Mouse (Mus musculus): ENCODE data around the gene Ptprg. TPM values are rescaled to one million over a fixed set of nuclear protein-coding genes. Genes with fewer than 3 reads are reported as not detected.
A peak's percentile ranks its signal among the peaks of the same experiment; 100 is the strongest.

The Ptprg gene
- polyA plus RNA-seq, 1 experiment from 2014 or later: 26.5 TPM

DNA sequence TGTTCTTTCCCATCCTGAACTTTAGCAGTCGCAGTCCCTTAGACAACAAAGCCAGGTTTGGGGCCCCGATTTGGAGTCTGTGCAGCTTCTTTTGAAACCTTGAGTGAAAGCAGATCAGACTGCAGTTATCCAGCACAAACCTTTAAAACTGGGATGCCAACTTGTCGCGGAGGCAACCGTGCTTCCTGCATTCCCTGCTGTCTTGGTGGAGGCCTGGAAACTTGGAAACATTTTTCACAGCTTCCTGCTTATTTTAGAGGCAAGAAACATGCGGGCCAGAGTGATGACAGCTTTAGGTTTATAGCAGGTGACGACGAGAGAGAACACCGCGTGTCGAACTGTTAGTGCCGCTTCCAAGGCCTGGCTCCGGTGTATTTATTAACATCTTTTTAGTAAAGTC lies 342.2 kb downstream of the Ptprg start:
- no peaks in the 10 kb centered on the region for H3K9me3 ChIP-seq (ENCODE audit: control insufficient read depth, low read length)
- H3K9ac ChIP-seq (ENCODE audit: low read length): no peak overlapping the region
- no peaks in the 10 kb centered on the region for H3K4me1 ChIP-seq (replicated peaks; ENCODE audit: control insufficient read depth, insufficient read depth, low read length)
- no peaks in the 10 kb centered on the region for H3K36me3 ChIP-seq (ENCODE audit: control insufficient read depth, insufficient read depth, low read length)
- H3K27me3 ChIP-seq (ENCODE audit: control insufficient read depth, insufficient read depth, low read depth, low read length): no peaks in the 10 kb centered on the region
- H3K4me3 ChIP-seq (ENCODE audit: low read length): no peak overlapping the region
- H3K27ac ChIP-seq (ENCODE audit: low read length): no peak overlapping the region
- H3K4me2 ChIP-seq (ENCODE audit: low read depth, low read length): no peak overlapping the region
- ATAC-seq (ENCODE audit: low read depth): no peak
- 56% methylated on average over 13 of the region's 13 CpGs for WGBS

DNA sequence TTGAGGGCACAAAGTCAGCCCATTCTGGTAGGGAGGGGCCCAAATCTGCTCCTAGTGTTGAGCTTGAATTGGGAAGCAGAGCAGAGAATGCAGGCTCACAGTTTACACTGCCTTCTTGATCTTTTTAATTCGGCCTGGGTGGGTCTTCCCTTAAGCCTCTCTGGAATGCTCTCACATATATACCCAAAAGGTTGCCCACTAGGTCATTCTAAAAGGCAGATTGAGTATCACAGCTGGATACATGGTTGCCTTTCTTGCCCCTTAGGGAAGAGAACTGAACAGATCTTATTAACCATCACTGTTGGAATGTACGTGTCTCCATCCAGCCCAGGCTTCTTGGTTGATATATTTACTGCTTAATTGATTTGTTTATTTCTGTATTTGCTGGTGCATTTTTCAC lies 349.5 kb downstream of the Ptprg start:
- WGBS: 67% methylated on average over 2 of the region's 2 CpGs
- Histone ChIP-seq H3K27me3 (ENCODE audit: control insufficient read depth, insufficient read depth, low read depth, low read length) (no peaks in the 10 kb centered on the region), H3K4me2 (ENCODE audit: low read depth, low read length) (no peak overlapping the region), H3K27ac (ENCODE audit: low read length) (no peak overlapping the region), H3K9me3 (ENCODE audit: control insufficient read depth, low read length) (no peaks in the 10 kb centered on the region), H3K4me1 (replicated peaks; ENCODE audit: control insufficient read depth, insufficient read depth, low read length) (no peaks in the 10 kb centered on the region), H3K9ac (ENCODE audit: low read length) (no peak overlapping the region), H3K4me3 (ENCODE audit: low read length) (no peak overlapping the region), H3K36me3 (ENCODE audit: control insufficient read depth, insufficient read depth, low read length) (no peaks in the 10 kb centered on the region)
- ATAC-seq (ENCODE audit: low read depth): no peak

DNA sequence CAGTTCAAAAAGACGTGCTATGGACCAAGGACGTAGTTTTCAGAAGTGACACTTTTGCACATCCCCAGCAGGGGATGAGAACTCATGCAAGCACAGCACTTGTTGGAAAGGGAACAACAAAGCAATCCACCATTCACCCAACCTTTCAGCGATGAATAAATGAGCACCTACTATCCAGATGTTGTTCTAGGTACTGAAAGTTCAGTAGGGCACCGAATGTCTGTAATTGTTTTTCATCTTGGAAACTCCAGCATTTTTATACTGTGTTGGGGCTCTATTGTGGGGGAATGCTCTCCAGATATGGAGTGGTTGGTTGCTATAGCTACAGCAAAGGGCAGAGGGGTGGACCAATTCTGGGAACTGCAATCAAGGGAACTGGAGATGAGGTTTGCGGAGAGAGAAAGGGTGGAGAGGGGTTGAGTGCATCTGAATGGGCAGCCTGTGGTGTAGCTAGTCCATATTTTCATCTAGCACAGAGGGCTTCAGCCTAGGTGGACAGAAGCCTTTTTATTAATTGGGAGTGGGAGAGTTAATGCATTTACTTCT lies 352.9 kb downstream of the Ptprg start:
- Histone ChIP-seq H3K27ac (ENCODE audit: low read length) (no peak overlapping the region), H3K4me1 (replicated peaks; ENCODE audit: control insufficient read depth, insufficient read depth, low read length) (no peaks in the 10 kb centered on the region), H3K9ac (ENCODE audit: low read length) (no peak overlapping the region), H3K4me2 (ENCODE audit: low read depth, low read length) (no peak overlapping the region), H3K4me3 (ENCODE audit: low read length) (no peak overlapping the region), H3K36me3 (ENCODE audit: control insufficient read depth, insufficient read depth, low read length) (no peaks in the 10 kb centered on the region), H3K27me3 (ENCODE audit: control insufficient read depth, insufficient read depth, low read depth, low read length) (no peaks in the 10 kb centered on the region), H3K9me3 (ENCODE audit: control insufficient read depth, low read length) (no peaks in the 10 kb centered on the region)
- no peak for ATAC-seq (ENCODE audit: low read depth)
- 75% methylated on average over 5 of the region's 5 CpGs for WGBS

DNA sequence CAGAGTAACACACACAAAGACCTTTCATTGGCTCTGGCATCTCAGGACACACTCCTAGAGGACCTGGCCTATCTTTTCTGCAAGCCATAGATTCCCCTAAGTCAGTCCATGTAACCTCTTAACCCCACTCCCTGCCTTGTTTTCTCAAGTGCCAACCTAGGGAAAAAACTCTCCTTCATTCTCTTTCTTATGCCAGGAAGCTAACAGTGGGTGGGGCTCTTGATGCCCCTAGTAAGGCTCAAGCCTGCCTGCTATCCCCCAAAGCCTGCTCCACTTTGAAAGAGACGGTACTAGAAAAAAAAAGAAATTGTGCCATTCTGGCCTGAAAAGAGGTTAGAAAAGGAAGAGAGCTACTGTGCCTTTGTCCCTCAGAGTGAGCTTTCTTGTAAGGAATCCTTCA lies 358.9 kb downstream of the Ptprg start:
- Histone ChIP-seq H3K4me2 (ENCODE audit: low read depth, low read length) (no peak overlapping the region), H3K4me1 (replicated peaks; ENCODE audit: control insufficient read depth, insufficient read depth, low read length) (no peaks in the 10 kb centered on the region), H3K9me3 (ENCODE audit: control insufficient read depth, low read length) (no peaks in the 10 kb centered on the region), H3K4me3 (ENCODE audit: low read length) (no peak overlapping the region), H3K27ac (ENCODE audit: low read length) (no peak overlapping the region), H3K36me3 (ENCODE audit: control insufficient read depth, insufficient read depth, low read length) (no peaks in the 10 kb centered on the region), H3K27me3 (ENCODE audit: control insufficient read depth, insufficient read depth, low read depth, low read length) (no peaks in the 10 kb centered on the region), H3K9ac (ENCODE audit: low read length) (no peak overlapping the region)
- 86% methylated on average over 1 of the region's 1 CpGs for WGBS
- no peak for ATAC-seq (ENCODE audit: low read depth)

DNA sequence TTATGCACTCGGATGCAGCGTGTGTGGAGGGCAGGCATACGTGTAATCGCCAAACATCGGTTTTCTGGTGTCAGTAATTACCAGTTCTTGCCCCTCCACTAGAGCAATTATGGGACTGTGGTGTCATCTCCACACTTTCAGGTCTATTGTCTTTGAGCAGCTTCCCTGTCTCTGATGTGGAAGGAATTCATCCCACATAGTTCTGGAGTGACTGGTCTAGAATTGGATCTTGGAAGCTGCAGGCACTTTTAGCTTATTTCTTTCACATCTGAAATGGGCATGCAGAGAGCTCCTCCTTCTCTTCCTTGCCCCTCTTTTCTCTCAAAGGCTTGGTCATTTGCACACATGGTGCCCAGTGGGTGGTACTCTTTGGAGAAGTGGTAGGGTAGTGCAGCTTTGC lies 363.9 kb downstream of the Ptprg start:
- H3K9ac ChIP-seq (ENCODE audit: low read length): no peak overlapping the region
- no peaks in the 10 kb centered on the region for H3K27me3 ChIP-seq (ENCODE audit: control insufficient read depth, insufficient read depth, low read depth, low read length)
- H3K4me3 ChIP-seq (ENCODE audit: low read length): no peak overlapping the region
- H3K4me2 ChIP-seq (ENCODE audit: low read depth, low read length): no peak overlapping the region
- no peaks in the 10 kb centered on the region for H3K9me3 ChIP-seq (ENCODE audit: control insufficient read depth, low read length)
- H3K4me1 ChIP-seq (replicated peaks; ENCODE audit: control insufficient read depth, insufficient read depth, low read length): no peaks in the 10 kb centered on the region
- ATAC-seq (ENCODE audit: low read depth): no peak
- H3K36me3 ChIP-seq (ENCODE audit: control insufficient read depth, insufficient read depth, low read length): no peaks in the 10 kb centered on the region
- no peak overlapping the region for H3K27ac ChIP-seq (ENCODE audit: low read length)
- WGBS: 92% methylated on average over 5 of the region's 5 CpGs

DNA sequence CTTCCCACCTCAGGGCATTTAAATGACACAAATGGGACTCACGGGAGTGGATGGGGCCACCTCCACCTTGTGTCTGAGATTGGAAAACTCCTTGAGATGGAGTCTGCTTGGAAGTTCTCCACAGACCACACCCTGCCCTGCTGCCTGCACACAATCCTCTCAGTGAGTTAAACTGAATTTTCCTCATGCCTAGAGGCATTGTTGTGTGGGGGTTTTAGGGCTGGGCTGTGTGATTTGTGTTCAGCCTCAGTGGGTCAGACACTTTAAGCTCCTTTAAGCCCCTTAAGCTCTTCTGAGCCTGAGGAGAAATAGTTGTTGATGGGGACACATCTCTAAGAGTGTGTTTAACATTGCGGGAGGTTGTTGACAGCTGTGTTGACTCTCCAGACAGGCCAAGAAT lies 375.2 kb downstream of the Ptprg start:
- Histone ChIP-seq H3K27me3 (ENCODE audit: control insufficient read depth, insufficient read depth, low read depth, low read length) (no peaks in the 10 kb centered on the region), H3K9ac (ENCODE audit: low read length) (no peak overlapping the region), H3K4me2 (ENCODE audit: low read depth, low read length) (no peak overlapping the region), H3K27ac (ENCODE audit: low read length) (no peak overlapping the region), H3K4me1 (replicated peaks; ENCODE audit: control insufficient read depth, insufficient read depth, low read length) (no peaks in the 10 kb centered on the region), H3K4me3 (ENCODE audit: low read length) (no peak overlapping the region), H3K36me3 (ENCODE audit: control insufficient read depth, insufficient read depth, low read length) (no peaks in the 10 kb centered on the region), H3K9me3 (ENCODE audit: control insufficient read depth, low read length) (no peaks in the 10 kb centered on the region)
- 67% methylated on average over 2 of the region's 2 CpGs for WGBS
- ATAC-seq (ENCODE audit: low read depth): peak; percentile 66; the same call in 1 of the 2 replicates

DNA sequence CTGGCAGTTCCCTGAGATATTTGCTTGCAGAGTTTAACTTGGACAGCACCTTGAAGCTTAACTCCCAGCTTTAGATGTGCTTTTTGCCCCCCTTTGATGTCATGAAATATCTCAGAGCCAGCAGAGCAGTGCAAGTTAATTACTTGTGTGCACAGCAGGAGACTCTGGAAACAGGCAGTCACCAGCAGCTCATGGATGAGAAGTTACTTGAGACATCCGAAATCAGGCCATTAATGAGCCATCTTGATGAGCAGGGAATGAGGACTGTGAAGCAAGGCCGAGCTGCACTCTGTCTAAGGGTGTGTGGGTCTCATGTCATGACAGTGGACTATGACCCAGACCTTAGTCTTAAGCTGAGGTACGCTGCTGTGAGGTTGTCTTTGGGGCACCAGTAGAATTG lies 379.2 kb downstream of the Ptprg start:
- 74% methylated on average over 3 of the region's 3 CpGs for WGBS
- Histone ChIP-seq H3K27ac (ENCODE audit: low read length) (no peak overlapping the region), H3K4me3 (ENCODE audit: low read length) (no peak overlapping the region), H3K9ac (ENCODE audit: low read length) (no peak overlapping the region), H3K36me3 (ENCODE audit: control insufficient read depth, insufficient read depth, low read length) (no peaks in the 10 kb centered on the region), H3K4me2 (ENCODE audit: low read depth, low read length) (no peak overlapping the region), H3K9me3 (ENCODE audit: control insufficient read depth, low read length) (no peaks in the 10 kb centered on the region), H3K27me3 (ENCODE audit: control insufficient read depth, insufficient read depth, low read depth, low read length) (no peaks in the 10 kb centered on the region), H3K4me1 (replicated peaks; ENCODE audit: control insufficient read depth, insufficient read depth, low read length) (no peaks in the 10 kb centered on the region)
- ATAC-seq (ENCODE audit: low read depth): no peak

DNA sequence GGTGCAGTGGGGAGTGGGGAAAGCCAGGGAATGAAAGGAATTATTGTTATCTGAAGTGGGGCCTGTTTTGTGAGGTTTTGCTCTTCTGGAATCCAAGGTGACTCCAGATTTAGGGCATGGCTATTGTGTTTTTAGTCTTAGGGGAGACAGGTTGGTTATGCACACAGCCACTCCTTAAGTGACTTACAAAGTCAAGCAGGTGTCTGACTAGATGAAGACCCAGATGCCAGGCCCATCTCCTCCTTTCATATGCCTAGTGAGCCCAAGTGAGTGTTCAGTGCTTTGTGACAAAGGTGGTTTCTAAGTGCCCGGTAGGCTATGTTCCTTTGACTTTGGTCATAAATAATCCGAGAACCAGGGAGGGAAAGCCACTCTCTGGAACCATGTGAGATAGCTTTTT lies 381.2 kb downstream of the Ptprg start:
- 74% methylated on average over 2 of the region's 2 CpGs for WGBS
- H3K9ac ChIP-seq (ENCODE audit: low read length): no peak overlapping the region
- no peaks in the 10 kb centered on the region for H3K36me3 ChIP-seq (ENCODE audit: control insufficient read depth, insufficient read depth, low read length)
- H3K9me3 ChIP-seq (ENCODE audit: control insufficient read depth, low read length): no peaks in the 10 kb centered on the region
- no peaks in the 10 kb centered on the region for H3K27me3 ChIP-seq (ENCODE audit: control insufficient read depth, insufficient read depth, low read depth, low read length)
- no peak for ATAC-seq (ENCODE audit: low read depth)
- H3K4me2 ChIP-seq (ENCODE audit: low read depth, low read length): no peak overlapping the region
- no peaks in the 10 kb centered on the region for H3K4me1 ChIP-seq (replicated peaks; ENCODE audit: control insufficient read depth, insufficient read depth, low read length)
- no peak overlapping the region for H3K27ac ChIP-seq (ENCODE audit: low read length)
- no peak overlapping the region for H3K4me3 ChIP-seq (ENCODE audit: low read length)

DNA sequence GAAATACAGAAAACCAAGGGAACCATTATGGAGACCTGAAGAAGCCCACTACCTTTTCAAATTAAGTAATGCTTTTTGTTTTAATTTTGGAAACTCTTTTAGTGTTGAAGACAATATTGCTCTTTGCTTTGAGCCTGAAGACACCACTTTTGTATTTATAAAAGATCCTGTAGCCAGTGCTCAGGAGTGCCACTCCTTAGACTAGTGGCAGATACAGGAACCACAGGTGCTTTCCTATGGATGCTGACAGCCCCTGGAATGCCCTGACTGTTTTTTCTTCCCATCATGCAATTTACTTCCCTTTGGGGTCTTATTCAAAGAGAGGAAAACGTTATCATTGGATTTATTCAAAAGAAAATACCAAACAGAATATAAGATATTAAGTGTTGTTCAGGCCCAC lies 381.9 kb downstream of the Ptprg start:
- 11% methylated on average over 1 of the region's 1 CpGs for WGBS
- ATAC-seq (ENCODE audit: low read depth): no peak
- H3K36me3 ChIP-seq (ENCODE audit: control insufficient read depth, insufficient read depth, low read length): no peaks in the 10 kb centered on the region

DNA sequence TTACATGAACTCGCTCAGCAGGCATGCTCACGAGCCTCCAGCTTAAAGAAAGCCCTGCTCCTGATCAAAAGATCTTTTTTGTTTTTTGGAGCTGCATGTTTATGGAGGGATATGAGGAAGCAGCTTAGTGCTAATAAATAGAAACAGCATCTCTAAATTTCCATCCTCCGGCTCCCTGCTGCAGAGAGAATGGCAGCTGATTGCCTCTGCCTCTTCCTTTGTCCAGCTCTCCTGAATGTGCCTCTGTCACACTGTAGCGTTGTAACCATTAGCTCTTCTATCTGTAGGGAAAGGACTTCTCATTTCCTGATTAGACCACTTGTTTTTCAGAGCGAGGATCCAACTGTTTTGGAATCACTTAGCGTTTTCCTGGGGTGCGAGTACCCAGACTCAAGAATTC lies 382.4 kb downstream of the Ptprg start:
- Histone ChIP-seq H3K27ac (ENCODE audit: low read length) (no peak overlapping the region), H3K36me3 (ENCODE audit: control insufficient read depth, insufficient read depth, low read length) (no peaks in the 10 kb centered on the region), H3K4me3 (ENCODE audit: low read length) (no peak overlapping the region), H3K9ac (ENCODE audit: low read length) (no peak overlapping the region), H3K9me3 (ENCODE audit: control insufficient read depth, low read length) (no peaks in the 10 kb centered on the region), H3K4me1 (replicated peaks; ENCODE audit: control insufficient read depth, insufficient read depth, low read length) (no peaks in the 10 kb centered on the region), H3K4me2 (ENCODE audit: low read depth, low read length) (no peak overlapping the region), H3K27me3 (ENCODE audit: control insufficient read depth, insufficient read depth, low read depth, low read length) (no peaks in the 10 kb centered on the region)
- ATAC-seq (ENCODE audit: low read depth): no peak
- WGBS: 74% methylated on average over 7 of the region's 7 CpGs

More for the DNA sequence above, 381.9 kb downstream of the Ptprg start:
- Histone ChIP-seq H3K4me3 (ENCODE audit: low read length) (no peak overlapping the region), H3K4me2 (ENCODE audit: low read depth, low read length) (no peak overlapping the region), H3K9ac (ENCODE audit: low read length) (no peak overlapping the region), H3K9me3 (ENCODE audit: control insufficient read depth, low read length) (no peaks in the 10 kb centered on the region), H3K4me1 (replicated peaks; ENCODE audit: control insufficient read depth, insufficient read depth, low read length) (no peaks in the 10 kb centered on the region), H3K27ac (ENCODE audit: low read length) (no peak overlapping the region), H3K27me3 (ENCODE audit: control insufficient read depth, insufficient read depth, low read depth, low read length) (no peaks in the 10 kb centered on the region)
